Mouse (Mus musculus) frontal cortex, postnatal 36 days (tissue): ENCODE measurements at regions not wholly inside any gene's neighbourhood (a gene's known extent, or its start where the extent isn't known, plus 50 kb on each side); places are given as distances from the start of the nearest gene placed in this dataset.
A peak's percentile ranks its signal among the peaks of the same experiment; 100 is the strongest.

Experiments used
- DNase-seq, 2 experiments: peaks; one replicate each; pipeline ENCODE4 v3.0.0; 2022; ENCODE audit warnings: low spot score in 2 of 2

DNA sequence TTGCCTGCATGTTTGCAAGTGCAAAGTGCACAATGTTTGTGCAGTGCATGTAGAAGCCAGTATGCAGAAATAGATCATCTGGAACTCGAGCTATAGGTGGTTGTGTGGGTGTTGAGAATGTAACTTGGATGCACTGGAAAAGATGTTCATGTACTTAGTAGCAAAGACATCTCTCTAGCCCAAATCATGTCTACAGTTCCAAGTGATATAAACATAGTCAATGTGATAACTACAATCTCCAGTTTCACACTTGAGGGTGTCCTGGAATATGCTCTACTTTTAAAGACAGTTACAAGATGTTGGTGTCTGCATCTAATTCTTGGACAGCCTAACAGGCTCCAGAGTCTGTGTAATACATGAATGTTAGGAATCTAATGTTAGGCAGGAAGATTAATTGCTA is 657.4 kb downstream of the Nsun3 start:
- DNase-seq: peak; percentile 2 to 38

DNA sequence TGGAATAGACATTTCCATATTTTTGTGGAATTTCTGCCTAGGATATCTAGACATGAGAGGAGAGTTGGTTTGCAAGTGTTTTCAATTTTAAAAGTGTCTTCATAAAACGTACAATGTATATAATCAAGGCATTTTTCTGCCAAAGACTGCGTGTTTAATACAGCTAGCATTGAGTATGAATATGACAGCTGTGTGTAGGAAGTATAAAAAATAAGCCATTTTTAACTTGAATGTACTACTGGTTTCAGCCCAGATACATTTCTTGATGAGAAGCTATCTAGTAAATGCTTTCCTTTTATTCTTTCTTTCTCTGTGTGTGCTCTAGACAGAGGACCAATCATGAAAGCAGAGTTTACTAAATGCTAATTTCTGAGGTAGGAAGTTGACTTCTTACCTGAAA is 658.5 kb downstream of the Nsun3 start:
- peak in 1 of 2 experiments; percentile 3 for DNase-seq

DNA sequence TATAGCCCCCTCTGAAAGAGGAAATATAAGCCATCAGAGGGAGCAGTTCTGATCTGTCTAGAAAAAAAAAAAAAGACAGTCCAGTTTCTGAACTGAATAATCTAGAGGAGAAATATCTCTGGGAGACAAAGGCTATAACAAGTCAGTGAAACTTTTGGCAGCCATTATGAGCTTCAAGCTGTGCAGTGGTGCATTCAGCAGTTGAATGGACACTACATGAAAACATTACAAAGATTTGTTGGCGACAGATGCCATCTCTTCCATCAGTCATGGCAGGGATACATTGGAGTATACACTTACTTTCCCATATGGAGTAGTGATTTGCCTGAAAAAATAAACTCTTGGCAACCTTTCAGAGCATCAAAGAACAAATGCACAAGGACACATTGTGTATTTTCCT is 660.8 kb downstream of the Nsun3 start:
- no peak for DNase-seq
